Mouse (Mus musculus) neural tube, embryonic 14.5 days (tissue): ENCODE measurements around the gene Vmo1. TPM values are rescaled to one million over a fixed set of nuclear protein-coding genes. Genes with fewer than 3 reads are reported as not detected.
"Not testable (repeated sequence)": the region's sequence is repeated elsewhere in the genome, so short reads cannot be mapped to it uniquely, and the experiment has no call there.

Experiments used
- ATAC-seq: fragments of 200-750 bp; cut with Nextera tagmentation; 2 replicates; pipeline ENCODE4 v1.8.0; 2017; ENCODE audit warnings: low read depth, mild to moderate bottlenecking, moderate TSS enrichment, moderate library complexity
- H3K27ac ChIP-seq: fragments of 300-500 bp; sonication (generic); 2 replicates; pipeline ENCODE4 v1.5.1; 2014; ENCODE audit warnings: low read depth, mild to moderate bottlenecking, control low read depth, low read length, moderate library complexity, mixed read lengths
- H3K27me3 ChIP-seq: fragments of 300-500 bp; sonication (generic); 2 replicates; pipeline ENCODE4 v1.6.1; 2014; ENCODE audit warnings: low read length; ENCODE audit not compliant: control insufficient read depth, insufficient read depth
- H3K36me3 ChIP-seq: fragments of 300-500 bp; sonication (generic); 2 replicates; pipeline ENCODE4 v1.6.1; 2014; ENCODE audit warnings: low read length, mixed read lengths; ENCODE audit not compliant: control insufficient read depth, insufficient read depth
- H3K4me1 ChIP-seq: fragments of 300-500 bp; sonication (generic); 2 replicates; pipeline ENCODE4 v1.6.1; 2014; ENCODE audit warnings: low read length; ENCODE audit not compliant: control insufficient read depth, insufficient read depth
- H3K4me2 ChIP-seq: fragments of 300-500 bp; sonication (generic); 2 replicates; pipeline ENCODE4 v1.6.1; 2014; ENCODE audit warnings: mild to moderate bottlenecking, low read depth, low read length, control low read depth
- H3K4me3 ChIP-seq: fragments of 300-500 bp; sonication (generic); 2 replicates; pipeline ENCODE4 v1.5.1; 2014; ENCODE audit warnings: low read depth, low read length, control low read depth, mixed read lengths
- H3K9ac ChIP-seq: fragments of 300-500 bp; sonication (generic); replicated peaks from 2 replicates; pipeline ENCODE4 v1.6.1; 2014; ENCODE audit warnings: low read depth, mild to moderate bottlenecking, control low read depth, low read length, mixed read lengths
- H3K9me3 ChIP-seq: fragments of 300-500 bp; sonication (generic); 2 replicates; pipeline ENCODE4 v1.6.1; 2016; ENCODE audit warnings: low read length; ENCODE audit not compliant: control insufficient read depth
- WGBS: fragments of 180-500 bp; shearing (Covaris S2); extraction: QIAGEN DNeasy Blood & Tissue Kit; methylation state at CpG from one replicate; pipeline ENCODE4 v1.1.7; 2014; 5-methylcytosine and 5-hydroxymethylcytosine counted together
- polyA plus RNA-seq: library from polyadenylated mRNA; unstranded; fragments of >200 nt; fragmentation: Nextera tagmentation; extraction: Ambion mirVana; gene quantifications from 2 replicates; pipeline ENCODE4 v1.2.1, GENCODE M21; 2014

The Vmo1 gene
- polyA plus RNA-seq, 1 experiment from 2014 or later = not detected

DNA sequence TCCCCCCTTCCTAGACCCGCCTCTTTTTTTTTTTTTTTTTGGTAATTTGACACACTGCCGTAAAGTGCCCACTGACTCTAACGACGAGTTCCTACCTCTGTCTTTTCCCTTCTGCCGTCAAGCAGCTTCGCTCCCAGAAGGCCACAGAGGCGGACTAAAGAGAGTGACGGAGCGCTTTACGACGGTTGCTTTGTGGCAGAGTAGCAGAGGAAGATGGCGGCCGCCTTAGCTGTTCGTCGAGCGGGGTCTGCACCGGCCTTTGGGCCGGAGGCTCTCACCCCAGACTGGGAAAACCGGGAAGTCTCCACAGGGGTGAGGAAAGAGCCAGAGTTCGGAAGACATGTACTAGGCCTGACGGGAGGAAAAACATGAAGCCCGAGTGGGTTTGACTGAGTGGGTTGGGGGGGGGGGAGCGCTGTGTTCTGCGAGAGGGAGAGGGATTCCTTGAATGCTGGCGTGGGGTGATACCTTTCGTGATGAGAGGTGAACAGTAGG, 10.8 kb upstream of the Vmo1 start, which contains the start of gene Psmb6:
TSS of gene Psmb6 (plus strand) at position 184 of the 495 bp plus-strand sequence.
- ATAC-seq = peak; percentile 94
- Histone ChIP-seq H3K4me3 (peak within 1 kb of the TSS; percentile 58), H3K4me1 (peaks cover 8% of the 10 kb centered on the region), H3K36me3 (peaks cover 19% of the 10 kb centered on the region), H3K9me3 (no peaks in the 10 kb centered on the region), H3K27me3 (no peaks in the 10 kb centered on the region), H3K4me2 (peak within 1 kb of the TSS; percentile 75), H3K27ac (peak within 1 kb of the TSS; percentile 57; the same call in 1 of the 2 replicates), H3K9ac (peak within 1 kb of the TSS; percentile 59)
- under 1% methylated on average over 24 of the region's 26 CpGs for WGBS

DNA sequence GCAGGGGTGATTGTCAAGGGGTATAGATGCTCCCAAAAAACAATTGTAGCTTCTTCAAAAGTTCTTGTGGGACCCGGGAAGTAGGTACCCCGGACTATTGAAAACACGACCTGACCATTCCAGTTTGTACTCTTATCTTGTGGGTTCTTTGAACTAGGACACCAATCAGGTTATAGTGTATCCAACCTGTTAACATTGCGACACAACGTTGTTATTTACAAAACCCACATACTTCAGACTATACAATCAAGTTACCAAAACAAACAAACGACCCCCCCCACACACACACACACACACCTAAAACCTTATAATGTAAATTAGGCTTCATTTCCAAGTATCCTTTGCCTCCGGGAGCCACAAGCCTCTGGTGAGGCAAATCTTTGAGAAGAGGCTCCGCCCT, 10.4 kb upstream of the Vmo1 start:
- WGBS = 5% methylated on average over 8 of the region's 8 CpGs
- Histone ChIP-seq H3K9me3 (no peaks in the 10 kb centered on the region), H3K9ac (no peak overlapping the region), H3K27me3 (no peaks in the 10 kb centered on the region), H3K4me1 (peaks cover 8% of the 10 kb centered on the region), H3K4me2 (peak overlapping the region; percentile 75), H3K27ac (no peak overlapping the region), H3K36me3 (peaks cover 19% of the 10 kb centered on the region), H3K4me3 (peak overlapping the region; percentile 58; the same call in 1 of the 2 replicates)
- no peak; the same call in 1 of the 2 replicates for ATAC-seq

DNA sequence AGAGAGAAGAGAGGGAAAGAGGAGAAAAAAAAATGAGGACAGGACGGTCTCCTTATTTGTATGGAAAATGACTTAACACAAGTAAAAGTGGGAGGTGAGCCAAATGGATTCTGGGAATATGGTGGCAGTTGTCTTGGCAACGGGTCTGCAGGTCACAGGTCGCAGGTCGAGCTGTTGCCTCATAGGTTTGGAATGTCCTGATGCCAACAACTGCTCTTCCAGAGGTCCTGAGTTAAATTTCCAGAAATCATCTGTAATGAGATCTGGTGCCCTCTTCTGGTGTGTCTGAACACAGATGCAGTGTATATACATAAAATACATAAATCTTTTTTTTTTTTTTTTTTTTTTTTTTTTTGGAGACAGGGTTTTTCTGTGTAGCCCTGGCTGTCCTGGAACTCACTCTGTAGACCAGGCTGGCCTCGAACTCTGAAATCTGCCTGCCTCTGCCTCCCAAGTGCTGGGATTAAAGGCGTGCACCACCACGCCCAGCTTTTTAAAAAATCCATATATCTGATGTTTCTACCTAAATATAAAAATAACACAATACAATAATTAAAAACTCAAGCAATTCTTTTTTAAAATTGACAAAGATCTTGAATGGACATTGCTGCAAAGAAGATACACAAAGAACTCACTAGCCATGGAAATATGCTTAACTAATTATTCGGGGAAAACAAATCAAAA, 9.0 kb upstream of the Vmo1 start:
- ATAC-seq, H3K4me2 ChIP-seq, H3K27ac ChIP-seq, H3K4me1 ChIP-seq, H3K4me3 ChIP-seq, H3K9me3 ChIP-seq, H3K9ac ChIP-seq, H3K27me3 ChIP-seq: not testable (repeated sequence)
- peaks cover 19% of the 10 kb centered on the region for H3K36me3 ChIP-seq
- WGBS = 87% methylated on average over 8 of the region's 8 CpGs

DNA sequence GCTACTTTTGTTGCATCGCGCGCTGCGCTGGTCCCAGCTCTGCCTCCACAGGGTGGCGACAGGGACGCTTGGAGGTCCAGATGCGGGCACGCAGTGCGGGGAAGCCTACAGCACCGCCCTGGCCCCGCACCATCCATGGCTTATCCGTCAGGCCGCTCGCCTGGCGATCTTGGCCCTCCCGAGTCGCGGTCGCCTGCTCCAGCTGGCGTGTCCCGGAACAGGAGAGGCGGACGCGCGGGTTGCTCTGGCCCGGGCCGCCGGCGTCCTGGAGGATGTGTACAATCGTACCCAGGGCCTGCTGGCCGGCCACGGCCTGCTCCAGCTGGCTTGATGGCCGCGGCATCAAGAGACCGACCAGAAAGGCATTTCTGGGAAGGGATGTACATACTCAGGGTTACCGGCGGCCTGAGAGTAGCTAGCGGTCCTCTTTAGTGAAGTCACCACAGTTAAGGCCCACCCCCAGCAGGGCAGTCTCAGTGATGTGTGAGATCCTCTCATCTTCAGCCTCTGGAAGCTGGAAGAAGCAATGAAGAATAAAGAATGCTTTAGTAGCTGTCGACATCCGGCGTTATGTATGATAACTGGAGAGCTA, 5.9 kb upstream of the Vmo1 start:
- Histone ChIP-seq H3K4me1 (no peaks in the 10 kb centered on the region), H3K36me3 (no peaks in the 10 kb centered on the region), H3K9ac (peak overlapping the region; percentile 50), H3K27me3 (no peaks in the 10 kb centered on the region), H3K27ac (0 out of 2 replicates have a peak overlapping the region, but pooled peaks have one; percentile 16), H3K4me2 (peak overlapping the region; percentile 40), H3K9me3 (no peaks in the 10 kb centered on the region), H3K4me3 (peak overlapping the region; percentile 17)
- ATAC-seq = peak; percentile 60; the same call in 1 of the 2 replicates
- WGBS = 14% methylated on average over 41 of the region's 41 CpGs

DNA sequence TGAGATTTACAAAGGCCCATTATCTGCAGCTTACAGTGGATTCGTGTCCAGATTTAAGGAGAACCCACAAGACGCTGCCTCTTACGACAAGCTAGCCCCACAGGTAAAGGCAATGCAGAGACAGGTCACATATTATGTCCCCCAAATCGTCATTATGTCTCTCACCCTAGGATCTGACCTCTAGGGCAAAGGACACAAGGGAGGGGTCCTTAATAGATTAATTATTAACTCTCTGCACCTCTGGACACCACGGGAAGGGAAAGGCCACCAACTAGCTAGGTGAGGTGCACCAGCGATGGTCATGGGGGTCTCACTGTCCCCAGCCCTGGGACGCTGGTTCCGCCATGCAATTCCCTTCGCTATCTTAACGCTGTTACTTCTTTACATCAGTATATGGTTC, 4.5 kb upstream of the Vmo1 start, which contains the start of gene Gltpd2:
TSS of gene Gltpd2 (plus strand) at position 274 of the 400 bp plus-strand sequence.
- Histone ChIP-seq H3K4me1 (no peaks in the 10 kb centered on the region), H3K36me3 (no peaks in the 10 kb centered on the region), H3K4me2 (peak within 1 kb of the TSS; percentile 40), H3K9ac (peak within 1 kb of the TSS; percentile 50), H3K27ac (no peak within 1 kb of the TSS), H3K4me3 (peak within 1 kb of the TSS; percentile 17), H3K9me3 (no peaks in the 10 kb centered on the region), H3K27me3 (no peaks in the 10 kb centered on the region)
- WGBS = 72% methylated on average over 10 of the region's 10 CpGs
- ATAC-seq = no peak

DNA sequence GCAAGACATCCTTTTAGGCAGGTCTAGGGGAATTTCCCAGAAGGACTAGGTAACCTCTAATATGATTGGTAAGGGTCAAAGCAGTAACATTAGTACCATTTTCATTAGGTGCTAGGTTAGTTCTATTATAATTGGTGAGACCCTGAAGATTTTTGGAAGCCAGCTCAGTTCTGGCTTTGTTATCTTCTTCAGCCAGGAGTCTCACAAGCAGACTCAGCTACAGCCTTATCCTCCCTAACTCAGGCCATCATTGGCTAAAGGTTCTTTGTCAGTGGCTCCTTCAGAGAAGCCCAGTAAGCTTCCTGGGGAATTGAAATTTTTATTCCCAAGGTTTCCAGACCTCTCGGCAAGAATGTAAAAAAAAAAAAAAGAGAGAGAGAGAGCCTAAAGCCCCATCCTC, 4.0 kb upstream of the Vmo1 start:
- no peak overlapping the region for H3K27ac ChIP-seq
- H3K9ac ChIP-seq = no peak overlapping the region
- H3K9me3 ChIP-seq = no peaks in the 10 kb centered on the region
- WGBS = 44% methylated on average over 1 of the region's 1 CpGs
- no peaks in the 10 kb centered on the region for H3K4me1 ChIP-seq
- H3K36me3 ChIP-seq = no peaks in the 10 kb centered on the region
- no peak overlapping the region for H3K4me3 ChIP-seq
- ATAC-seq = no peak
- H3K4me2 ChIP-seq = no peak overlapping the region
- H3K27me3 ChIP-seq = no peaks in the 10 kb centered on the region

DNA sequence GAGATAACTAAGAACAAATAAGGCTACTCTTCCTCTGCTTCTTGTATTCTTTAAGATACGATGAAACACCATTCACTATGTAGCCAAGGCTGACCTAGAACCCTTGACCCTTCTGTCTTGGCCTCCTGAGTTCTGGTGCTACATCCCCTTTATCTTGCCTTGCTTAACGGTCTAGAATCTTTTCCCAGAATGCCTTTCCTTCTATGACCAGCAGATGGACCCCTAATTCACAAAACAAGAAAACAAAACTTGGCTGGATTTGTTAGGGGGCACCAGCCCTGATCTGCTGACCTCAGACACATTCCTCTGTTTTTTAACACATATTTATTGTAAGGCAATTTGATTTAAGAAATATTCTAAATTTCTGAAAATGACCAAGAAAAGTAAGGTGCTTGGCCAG, 1.9 kb upstream of the Vmo1 start:
- Histone ChIP-seq H3K9ac (no peak overlapping the region), H3K4me3 (no peak overlapping the region), H3K9me3 (no peaks in the 10 kb centered on the region), H3K4me1 (no peaks in the 10 kb centered on the region), H3K27ac (no peak overlapping the region), H3K36me3 (no peaks in the 10 kb centered on the region), H3K4me2 (no peak overlapping the region), H3K27me3 (no peaks in the 10 kb centered on the region)
- 24% methylated on average over 2 of the region's 2 CpGs for WGBS
- ATAC-seq = no peak

DNA sequence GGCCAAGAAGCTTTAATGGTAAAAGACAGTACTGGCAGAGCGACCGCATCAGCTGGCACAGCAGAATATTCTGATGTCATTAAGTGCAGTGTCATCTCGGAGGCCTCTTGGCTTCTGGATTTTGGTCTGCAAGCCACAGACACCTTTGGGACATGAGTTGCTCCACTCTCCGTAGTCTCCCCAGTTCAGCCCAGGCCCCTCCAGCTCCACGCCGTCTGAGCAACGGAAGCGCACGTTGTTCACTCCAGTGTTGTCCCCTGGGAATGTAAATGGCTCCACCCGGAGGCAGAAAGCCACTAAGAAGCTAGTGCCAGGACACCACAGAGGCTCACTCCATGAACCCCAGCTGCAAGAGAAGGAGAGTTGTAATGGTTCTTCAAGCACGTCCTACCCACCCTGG, 896 bp downstream of the Vmo1 start:
- 42% methylated on average over 11 of the region's 11 CpGs for WGBS
- no peak overlapping the region; the same call in 1 of the 2 replicates for H3K27ac ChIP-seq

DNA sequence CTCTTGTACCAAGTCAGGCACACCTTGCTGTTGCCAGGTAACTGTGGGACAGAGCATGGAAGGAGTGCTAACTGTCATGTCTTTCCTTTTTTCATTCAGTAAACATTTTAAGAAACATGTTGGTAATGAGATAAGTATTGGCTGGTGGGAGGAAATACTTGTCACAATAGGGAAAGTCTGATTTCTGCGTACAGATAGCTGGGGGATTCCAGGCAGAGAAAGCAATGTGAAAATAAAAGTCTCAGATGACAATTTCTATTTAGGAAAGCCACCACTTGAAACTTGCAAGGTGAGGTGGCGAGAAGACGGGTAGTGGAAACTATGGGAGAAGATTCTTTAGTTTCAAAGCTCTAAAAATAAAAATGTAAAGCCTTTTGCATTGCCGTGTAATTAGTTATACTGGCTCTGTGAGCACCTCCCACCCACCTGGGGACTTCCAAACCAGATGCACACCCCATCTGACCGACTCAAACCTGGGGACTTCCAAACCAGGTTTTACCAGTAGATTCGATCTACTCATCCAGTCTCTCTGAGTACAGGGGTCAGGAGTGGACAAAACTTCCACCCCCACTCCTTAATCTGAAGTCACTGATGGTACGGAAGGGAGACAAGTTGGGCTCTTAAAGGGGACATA, 1.6 kb downstream of the Vmo1 start:
- Histone ChIP-seq H3K9me3 (no peaks in the 10 kb centered on the region), H3K36me3 (no peaks in the 10 kb centered on the region), H3K4me3 (no peak overlapping the region), H3K4me2 (no peak overlapping the region), H3K4me1 (no peaks in the 10 kb centered on the region), H3K9ac (no peak overlapping the region), H3K27ac (no peak overlapping the region; the same call in 1 of the 2 replicates), H3K27me3 (no peaks in the 10 kb centered on the region)
- 85% methylated on average over 7 of the region's 7 CpGs for WGBS
- ATAC-seq = no peak

More for the DNA sequence above, 896 bp downstream of the Vmo1 start:
- Histone ChIP-seq H3K4me3 (no peak overlapping the region), H3K27me3 (no peaks in the 10 kb centered on the region), H3K4me1 (no peaks in the 10 kb centered on the region), H3K9me3 (no peaks in the 10 kb centered on the region), H3K4me2 (no peak overlapping the region), H3K36me3 (no peaks in the 10 kb centered on the region), H3K9ac (no peak overlapping the region)
- ATAC-seq = no peak
